Mouse (Mus musculus) CD4-positive, CD25-positive, alpha-beta regulatory T cell, adult 2 months (primary cell): ENCODE measurements around the gene Cd47.

Experiments
- DNase-seq: peaks from one replicate; pipeline ENCODE4 v3.0.0-alpha.2; 2012; ENCODE audit warnings: low read depth, low spot score

Cd47 gene

DNA sequence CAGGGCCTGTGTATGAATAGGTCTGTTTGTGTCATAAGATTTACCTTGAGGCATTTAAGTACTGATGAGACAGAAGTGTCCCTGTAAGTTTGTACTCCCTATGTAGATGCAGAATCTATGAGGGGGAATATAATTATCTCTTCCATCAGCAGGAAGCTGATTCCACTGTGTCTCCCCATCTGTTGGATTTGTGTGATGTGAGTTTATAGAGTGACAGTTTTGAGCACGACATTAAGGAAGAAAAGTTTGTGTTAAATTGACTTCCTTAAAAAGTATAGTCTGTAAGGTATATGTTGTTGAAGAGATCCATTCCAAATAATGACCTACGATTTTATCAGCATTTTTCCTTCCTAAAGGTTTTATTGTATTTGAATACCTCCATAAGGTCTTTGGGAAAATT lies 106.6 kb downstream of the Cd47 start:
- no peak for DNase-seq

DNA sequence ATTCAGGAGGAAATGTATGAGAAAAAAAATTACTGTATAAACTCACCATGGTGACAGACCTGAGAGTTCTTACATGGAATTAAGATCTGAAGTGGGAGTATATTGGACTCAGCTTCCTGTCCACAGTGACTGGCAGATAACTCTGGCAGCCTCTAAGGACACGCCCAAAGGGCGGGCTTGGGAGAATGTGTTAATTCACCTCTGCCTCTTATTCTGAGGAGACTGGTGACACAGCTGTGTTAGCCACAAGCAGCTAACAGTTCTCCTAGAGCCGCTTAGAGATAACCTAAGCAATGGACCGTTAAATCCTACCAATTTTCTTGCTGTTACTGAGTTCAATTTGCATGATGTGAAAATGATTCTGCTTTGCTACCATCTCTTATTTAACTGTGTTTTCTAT lies 107.0 kb downstream of the Cd47 start:
- no peak for DNase-seq

DNA sequence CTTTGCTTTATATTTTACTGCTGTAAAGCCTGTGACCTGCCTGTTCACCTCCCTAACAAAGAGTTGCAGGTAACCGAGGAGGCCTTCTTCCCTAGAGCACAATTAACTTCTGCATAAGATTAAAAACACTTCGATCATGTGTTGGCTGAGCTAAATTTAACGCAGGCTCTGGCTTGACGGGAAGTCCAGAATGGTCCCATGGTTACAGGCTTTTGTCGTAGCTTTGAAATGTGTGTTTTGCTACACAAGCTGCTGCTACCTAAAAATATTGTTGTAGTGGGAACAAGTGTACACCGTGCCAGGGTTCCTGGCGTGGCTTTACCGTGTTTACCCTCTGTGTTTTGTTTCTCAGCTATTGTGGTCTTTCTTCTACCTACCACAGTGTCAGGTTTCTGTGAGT lies 109.2 kb downstream of the Cd47 start:
- no peak for DNase-seq

DNA sequence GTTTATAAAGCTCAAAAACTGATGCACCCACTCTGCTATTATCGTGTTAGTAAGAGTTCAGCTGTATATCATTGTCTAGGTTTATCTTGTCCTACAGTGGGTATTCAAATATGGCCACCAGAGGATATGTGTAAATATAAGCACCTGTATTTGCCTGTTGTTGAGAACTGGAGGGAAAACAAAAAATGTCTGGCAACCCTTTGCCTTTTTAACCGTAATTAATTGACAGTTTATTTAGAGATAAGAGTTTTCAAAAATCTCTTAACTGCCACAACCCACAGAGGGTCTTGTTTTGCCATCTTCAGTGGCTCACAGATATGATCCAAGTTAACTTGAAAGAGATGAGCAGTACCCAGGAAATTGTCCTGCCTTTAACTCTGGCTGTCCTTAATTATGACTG lies 113.8 kb downstream of the Cd47 start:
- DNase-seq: no peak

GRCm38 (mm10) chr16:49915532-49916476 lies 115.5 kb downstream of the Cd47 start:
- DNase-seq: no peak

- no peak for DNase-seq
Measured at GRCm38 (mm10) chr16:49920191-49920590, 119.9 kb downstream of the Cd47 start.

GRCm38 (mm10) chr16:49921677-49922076 lies 121.3 kb downstream of the Cd47 start:
- DNase-seq: no peak

DNA sequence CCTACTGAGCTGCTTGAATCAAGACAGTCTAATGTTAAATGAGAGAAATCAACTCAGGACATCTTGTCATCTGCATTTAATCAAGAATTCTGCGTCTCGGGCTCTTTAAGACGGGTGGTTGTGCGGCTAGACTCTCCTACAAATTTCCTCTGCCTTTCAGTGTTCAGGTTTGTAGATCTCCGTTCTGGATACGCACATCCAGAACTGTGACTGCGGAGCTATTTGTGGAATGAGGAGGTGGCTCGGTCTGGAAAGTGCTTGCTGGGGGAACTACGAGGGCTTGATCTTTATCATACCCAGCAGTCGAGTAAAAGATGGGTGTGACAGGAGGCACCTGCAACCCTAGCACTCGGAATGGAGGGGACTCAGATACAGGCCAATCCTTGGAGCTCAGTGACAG lies 121.8 kb downstream of the Cd47 start:
- no peak for DNase-seq

DNA sequence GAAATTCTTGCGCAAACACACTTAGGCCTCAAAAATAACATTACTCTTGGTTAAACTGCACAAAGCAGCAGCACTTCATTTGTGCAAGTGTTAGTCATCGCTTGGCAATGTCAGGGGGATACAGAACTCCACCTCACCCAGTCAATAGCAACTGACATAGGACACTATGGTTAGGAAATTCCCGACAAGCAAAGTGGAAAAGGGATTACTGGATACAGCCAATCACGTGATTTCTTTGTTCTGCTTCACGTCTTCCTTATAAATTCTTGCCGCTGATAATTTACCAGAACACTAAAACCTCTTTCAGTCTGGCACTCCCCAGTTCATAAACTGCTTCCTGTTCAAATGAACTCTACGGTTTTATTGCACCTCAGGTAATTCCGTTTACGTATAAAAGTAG lies 123.4 kb downstream of the Cd47 start:
- no peak for DNase-seq

DNA sequence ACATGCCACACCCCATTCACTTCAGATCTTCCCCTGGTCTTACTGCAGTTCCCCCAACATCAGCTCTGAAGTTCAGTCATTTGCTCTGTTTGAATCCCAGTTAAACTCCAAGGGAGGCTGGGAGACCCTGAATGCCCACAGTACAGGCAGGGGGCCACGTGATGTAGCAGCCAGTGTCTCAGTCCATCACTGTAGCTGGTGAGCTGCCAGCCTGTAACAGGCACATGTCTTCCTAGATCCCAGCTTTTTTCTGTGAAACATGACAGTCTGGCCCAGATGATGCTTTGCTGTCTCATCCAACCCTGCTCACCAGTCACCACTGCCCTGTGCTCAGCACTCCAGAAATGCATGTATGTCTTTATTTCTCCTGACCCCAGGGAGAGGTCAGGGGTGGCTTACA lies 124.6 kb downstream of the Cd47 start:
- DNase-seq: no peak

GRCm38 (mm10) chr16:49933274-49933673 lies 132.9 kb downstream of the Cd47 start:
- DNase-seq: no peak

DNA sequence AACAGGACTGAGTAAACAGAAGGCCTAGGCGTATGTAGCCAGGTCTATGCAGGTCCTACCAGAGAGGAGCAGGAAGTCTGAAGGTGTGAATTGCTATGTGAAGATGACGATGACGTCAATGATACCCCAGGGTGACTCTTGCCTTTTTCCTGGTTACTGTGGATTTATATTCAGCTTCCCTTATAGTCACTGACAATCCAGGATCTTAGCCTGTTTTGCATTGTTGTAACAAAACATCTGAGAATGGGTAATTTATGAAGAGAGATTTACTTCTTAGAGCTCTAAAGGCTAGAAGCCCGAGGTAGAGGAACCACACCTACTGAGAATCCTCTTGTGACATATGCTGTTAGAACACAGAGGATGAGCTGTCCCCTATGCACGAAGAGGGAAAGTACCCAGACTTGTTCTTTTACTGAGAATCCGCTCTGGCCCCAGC lies 135.7 kb downstream of the Cd47 start:
- peak; percentile 77 for DNase-seq

DNA sequence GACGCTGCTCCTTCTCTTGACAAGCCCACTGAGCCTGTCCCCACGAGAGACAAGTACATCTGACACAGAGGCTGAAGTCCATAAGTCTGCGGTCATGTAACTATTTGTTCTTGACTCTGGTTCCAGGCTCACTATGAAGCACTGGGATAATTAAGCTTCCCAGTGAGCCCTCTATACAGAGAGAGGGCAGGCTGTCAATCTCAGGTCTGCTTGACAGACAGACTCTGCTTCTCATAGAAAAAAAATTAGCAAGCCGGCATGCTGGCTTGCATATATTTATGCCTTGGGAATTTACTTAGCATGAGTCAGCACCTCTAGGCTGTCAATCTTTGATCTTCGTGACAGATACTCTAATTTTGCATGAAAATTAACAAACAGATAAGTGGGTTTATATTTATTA lies 136.5 kb downstream of the Cd47 start:
- DNase-seq: peak; percentile 41

DNA sequence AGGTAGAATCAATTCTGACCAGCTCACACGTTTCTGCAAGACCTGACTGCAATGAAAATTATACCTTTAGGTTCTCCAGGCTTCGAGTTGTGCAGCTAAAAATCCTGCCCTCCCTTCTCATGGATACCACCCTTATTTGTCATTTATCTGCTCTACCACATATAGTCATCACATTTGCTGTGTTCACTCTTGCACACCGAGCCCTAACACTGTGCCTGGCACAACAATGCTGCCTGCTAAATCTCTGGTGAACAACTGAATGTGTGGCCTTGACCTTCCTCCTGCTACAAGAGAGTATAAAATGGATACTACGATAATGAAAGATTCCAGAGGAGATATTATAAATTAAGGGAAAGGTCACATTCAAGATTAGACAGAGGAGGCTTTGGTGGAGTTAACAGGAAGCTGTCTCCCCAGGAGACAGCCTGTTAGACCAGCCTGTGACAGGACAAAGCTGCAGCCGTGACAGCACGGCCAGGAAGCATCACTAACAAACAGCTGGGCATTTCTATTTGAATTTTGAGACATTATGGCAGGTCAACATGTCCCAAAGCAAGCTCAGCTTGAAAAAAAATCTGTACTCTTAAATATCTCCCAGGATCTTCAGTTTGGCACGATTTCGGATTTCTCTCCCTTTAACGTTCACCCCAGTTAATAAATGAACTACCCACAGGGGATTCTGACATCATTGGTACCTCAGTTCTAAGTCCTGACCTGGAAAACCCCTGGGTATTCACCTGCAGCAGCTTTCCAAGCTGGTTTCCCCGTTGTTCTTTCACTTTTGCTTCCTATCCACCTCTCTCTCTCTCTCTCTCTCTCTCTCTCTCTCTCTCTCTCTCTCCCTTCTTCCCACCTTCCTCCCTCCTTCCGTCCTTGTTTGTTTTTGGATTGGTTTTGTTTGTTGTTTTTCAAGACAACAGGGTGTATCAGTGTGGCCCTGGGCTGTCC lies 137.2 kb downstream of the Cd47 start:
- DNase-seq: peak; percentile 77

GRCm38 (mm10) chr16:49938483-49939301 lies 138.4 kb downstream of the Cd47 start:
- DNase-seq: peak; percentile 21

GRCm38 (mm10) chr16:49939376-49939775 lies 139.0 kb downstream of the Cd47 start:
- DNase-seq: no peak

- no peak for DNase-seq
Measured at GRCm38 (mm10) chr16:49940473-49940872, 140.1 kb downstream of the Cd47 start.

DNA sequence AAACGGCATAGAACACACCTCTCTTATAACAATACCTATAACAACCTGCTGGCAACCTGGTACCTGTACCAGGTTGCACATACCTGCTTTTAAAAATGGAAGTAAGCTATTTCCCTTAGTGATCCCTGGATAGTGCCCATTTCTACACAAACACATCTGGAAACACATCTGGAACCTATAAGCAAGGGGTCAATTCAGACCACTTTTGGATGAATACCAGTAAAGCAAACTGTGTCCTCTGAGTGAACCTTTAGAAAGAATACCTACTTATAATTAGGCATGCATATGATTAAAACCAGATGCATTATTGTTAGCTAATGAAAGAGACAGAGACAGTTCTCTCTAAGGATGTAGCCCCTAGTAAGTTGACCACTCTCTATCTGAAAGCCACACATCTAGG lies 140.7 kb downstream of the Cd47 start:
- no peak for DNase-seq

GRCm38 (mm10) chr16:49943726-49944125 lies 143.4 kb downstream of the Cd47 start:
- DNase-seq: no peak

DNA sequence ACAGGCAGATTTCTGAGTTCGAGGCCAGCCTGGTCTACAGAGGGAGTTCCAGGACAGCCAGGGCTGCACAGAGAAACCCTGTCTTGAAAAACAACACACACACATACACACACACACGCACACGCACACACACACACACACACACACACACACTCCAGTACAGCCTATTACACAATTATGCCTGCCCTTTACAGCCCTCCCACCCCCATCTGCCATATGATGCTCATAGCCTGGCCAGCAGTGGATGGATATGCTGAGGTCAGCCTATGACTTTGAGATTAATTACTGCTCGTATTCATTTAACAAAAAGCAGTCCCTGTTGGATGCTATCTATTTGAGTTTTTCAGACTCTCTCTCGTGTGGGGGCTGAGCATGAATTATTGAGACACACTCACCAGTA lies 144.8 kb downstream of the Cd47 start:
- no peak for DNase-seq

DNA sequence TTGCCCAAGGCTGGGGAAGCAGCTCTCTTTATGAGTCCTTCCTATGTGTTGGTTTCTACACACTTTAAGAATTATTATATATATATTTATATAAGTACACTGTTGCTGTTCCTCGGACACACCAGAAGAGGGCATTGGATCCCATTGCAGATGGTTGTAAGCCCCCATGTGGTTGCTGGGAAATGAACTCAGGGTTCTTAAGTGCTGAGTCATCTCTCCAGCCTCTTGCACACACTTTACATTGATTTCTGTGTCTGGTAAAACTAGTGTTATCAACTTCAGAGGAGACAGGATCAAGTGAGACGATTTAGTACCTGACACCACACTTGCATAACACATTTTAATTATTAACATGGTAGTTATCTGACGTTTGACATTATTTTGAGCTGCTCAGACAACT lies 146.7 kb downstream of the Cd47 start:
- DNase-seq: no peak

DNA sequence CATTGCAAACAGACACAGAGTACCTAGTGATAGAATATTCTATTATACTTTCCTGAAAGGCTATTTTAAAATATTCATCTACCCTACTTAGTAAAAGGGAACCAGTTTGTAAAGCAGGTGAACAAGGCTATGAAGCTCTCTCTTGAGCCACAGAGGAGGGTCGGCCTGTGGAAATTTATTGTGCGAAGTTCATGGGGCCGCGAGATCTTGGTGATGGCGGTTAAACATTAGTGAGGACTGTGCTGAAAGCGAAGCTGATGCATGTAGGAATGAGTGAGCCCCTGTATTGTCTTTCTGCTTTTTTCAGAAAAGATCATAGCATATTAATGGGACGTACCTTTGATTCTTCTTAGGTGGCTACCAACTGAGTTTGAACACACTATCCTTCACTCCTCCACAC lies 147.3 kb downstream of the Cd47 start:
- DNase-seq: no peak
